Mouse (Mus musculus) kidney, adult 2 months (tissue): Measurements from ENCODE around the gene Itga3. TPM values are rescaled to one million over a fixed set of nuclear protein-coding genes. Genes with fewer than 3 reads are reported as not detected.

ENCODE experiments used
- DNase-seq: peaks from one replicate; pipeline ENCODE4 v3.0.0; 2021
- H3K27ac ChIP-seq: fragments of 200-500 bp; 2 replicates; pipeline ENCODE4 v1.5.1; 2012; ENCODE audit warnings: low read depth, low read length, control low read depth, inconsistent platforms; ENCODE audit not compliant: insufficient read depth
- H3K27me3 ChIP-seq: fragments of 200-500 bp; replicated peaks from 2 replicates; pipeline ENCODE4 v1.6.1; 2012; ENCODE audit warnings: mild to moderate bottlenecking, moderate library complexity, low read length, inconsistent platforms; ENCODE audit not compliant: control insufficient read depth, insufficient read depth
- H3K36me3 ChIP-seq: fragments of 200-500 bp; 2 replicates; pipeline ENCODE4 v1.6.1; 2012; ENCODE audit warnings: mild to moderate bottlenecking, moderate library complexity, low read length, inconsistent platforms; ENCODE audit not compliant: control insufficient read depth, insufficient read depth
- H3K4me1 ChIP-seq: fragments of 200-500 bp; 2 replicates; pipeline ENCODE4 v1.6.1; 2011; ENCODE audit warnings: low read length; ENCODE audit not compliant: control insufficient read depth, insufficient read depth
- H3K4me3 ChIP-seq: fragments of 200-500 bp; 2 replicates; pipeline ENCODE4 v1.5.1; 2011; ENCODE audit warnings: mild to moderate bottlenecking, low read depth, low read length, control low read depth; ENCODE audit not compliant: insufficient read depth
- CTCF ChIP-seq: fragments of 200-500 bp; conservative IDR thresholded peaks from 2 replicates; pipeline ENCODE4 v1.5.1; 2011; ENCODE audit warnings: low read depth, mild to moderate bottlenecking, control low read depth, low read length, moderate library complexity, mixed read lengths; ENCODE audit not compliant: insufficient read depth, insufficient read length
- POLR2A ChIP-seq: fragments of 200-500 bp; IDR thresholded peaks from one replicate; pipeline ENCODE4 v1.6.1; 2011; ENCODE audit warnings: low read depth, low read length, control low read depth
- WGBS: fragments of 180-500 bp; shearing (Covaris S2); methylation state at CpG from one replicate; pipeline ENCODE4 v1.1.7; 2018; 5-methylcytosine and 5-hydroxymethylcytosine counted together
- polyA plus RNA-seq: library from polyadenylated mRNA; depleted of rRNA; stranded (reverse); fragments of >200 nt; gene quantifications from 2 replicates; pipeline ENCODE4 v1.2.3, GENCODE M21; 2012

The Itga3 gene
- polyA plus RNA-seq, 1 experiment: 48.2 TPM

GRCm38 (mm10) chr11:95118505-95118904 lies 41.9 kb upstream of the Itga3 start:
- peaks cover 7% of the 10 kb centered on the region; the same call in 1 of the 2 replicates for H3K27me3 ChIP-seq
- peak; percentile 88 for TF ChIP-seq CTCF
- no peak for TF ChIP-seq POLR2A
- H3K4me1 ChIP-seq: no peaks in the 10 kb centered on the region
- peak; percentile 66 for DNase-seq
- H3K36me3 ChIP-seq: no peaks in the 10 kb centered on the region
- H3K27ac ChIP-seq: no peak overlapping the region
- WGBS: 6% methylated on average over 8 of the region's 8 CpGs
- no peak overlapping the region for H3K4me3 ChIP-seq

GRCm38 (mm10) chr11:95117030-95117429 lies 40.4 kb upstream of the Itga3 start:
- Histone ChIP-seq H3K36me3 (no peaks in the 10 kb centered on the region), H3K4me3 (no peak overlapping the region), H3K27ac (no peak overlapping the region), H3K27me3 (peaks cover 7% of the 10 kb centered on the region; the same call in 1 of the 2 replicates), H3K4me1 (no peaks in the 10 kb centered on the region)
- peak; percentile 76 for DNase-seq
- 2% methylated on average over 6 of the region's 6 CpGs for WGBS
- TF ChIP-seq CTCF: peak; percentile 99
- TF ChIP-seq POLR2A: no peak

GRCm38 (mm10) chr11:95110081-95110480 lies 33.5 kb upstream of the Itga3 start:
- Histone ChIP-seq H3K36me3 (no peaks in the 10 kb centered on the region), H3K27me3 (no peaks in the 10 kb centered on the region), H3K4me1 (peaks cover 6% of the 10 kb centered on the region; the same call in 1 of the 2 replicates), H3K4me3 (no peak overlapping the region), H3K27ac (no peak overlapping the region)
- TF ChIP-seq CTCF (no peak), POLR2A (no peak)
- 85% methylated on average over 7 of the region's 7 CpGs for WGBS
- no peak for DNase-seq

- Histone ChIP-seq H3K36me3 (no peaks in the 10 kb centered on the region), H3K27me3 (no peaks in the 10 kb centered on the region), H3K27ac (no peak overlapping the region), H3K4me3 (no peak overlapping the region), H3K4me1 (peaks cover 11% of the 10 kb centered on the region; the same call in 1 of the 2 replicates)
- TF ChIP-seq POLR2A: no peak
- TF ChIP-seq CTCF: no peak
- 89% methylated on average over 2 of the region's 2 CpGs for WGBS
- no peak for DNase-seq
These were observed 32.4 kb upstream of the Itga3 start for GRCm38 (mm10) chr11:95109000-95109399.

- 40% methylated on average over 23 of the region's 23 CpGs for WGBS
- no peaks in the 10 kb centered on the region for H3K27me3 ChIP-seq
- H3K36me3 ChIP-seq: no peaks in the 10 kb centered on the region
- DNase-seq: peak; percentile 83
- H3K4me3 ChIP-seq: no peak overlapping the region
- no peak overlapping the region for H3K27ac ChIP-seq
- TF ChIP-seq CTCF (peak; percentile 97), POLR2A (no peak)
- peaks cover 11% of the 10 kb centered on the region; the same call in 1 of the 2 replicates for H3K4me1 ChIP-seq
These were observed 30.0 kb upstream of the Itga3 start for GRCm38 (mm10) chr11:95106440-95107236.

GRCm38 (mm10) chr11:95105274-95105874 lies 28.8 kb upstream of the Itga3 start:
- WGBS: 9% methylated on average over 25 of the region's 25 CpGs
- DNase-seq: peak; percentile 49
- TF ChIP-seq POLR2A: no peak
- no peak for TF ChIP-seq CTCF

GRCm38 (mm10) chr11:95104266-95104665 lies 27.7 kb upstream of the Itga3 start:
- Histone ChIP-seq H3K4me1 (peaks cover 18% of the 10 kb centered on the region; the same call in 1 of the 2 replicates), H3K27me3 (no peaks in the 10 kb centered on the region), H3K4me3 (no peak overlapping the region), H3K36me3 (no peaks in the 10 kb centered on the region), H3K27ac (peak overlapping the region; percentile 45)
- WGBS: 55% methylated on average over 6 of the region's 6 CpGs
- TF ChIP-seq CTCF (0 out of 2 replicates have a peak, but pooled peaks have one; percentile 7), POLR2A (no peak)
- peak; percentile 78 for DNase-seq

More at GRCm38 (mm10) chr11:95105274-95105874, 28.8 kb upstream of the Itga3 start:
- Histone ChIP-seq H3K27me3 (no peaks in the 10 kb centered on the region), H3K4me3 (peak overlapping the region; percentile 40), H3K27ac (peak overlapping the region; percentile 77), H3K36me3 (no peaks in the 10 kb centered on the region), H3K4me1 (peaks cover 18% of the 10 kb centered on the region; the same call in 1 of the 2 replicates)
